Mouse (Mus musculus): ENCODE measurements around the gene Eif2b2. TPM values are rescaled to one million over a fixed set of nuclear protein-coding genes. Genes with fewer than 3 reads are reported as not detected.

Gene Eif2b2
- polyA plus RNA-seq, 1 experiment from 2014 or later: 24.6 TPM

DNA sequence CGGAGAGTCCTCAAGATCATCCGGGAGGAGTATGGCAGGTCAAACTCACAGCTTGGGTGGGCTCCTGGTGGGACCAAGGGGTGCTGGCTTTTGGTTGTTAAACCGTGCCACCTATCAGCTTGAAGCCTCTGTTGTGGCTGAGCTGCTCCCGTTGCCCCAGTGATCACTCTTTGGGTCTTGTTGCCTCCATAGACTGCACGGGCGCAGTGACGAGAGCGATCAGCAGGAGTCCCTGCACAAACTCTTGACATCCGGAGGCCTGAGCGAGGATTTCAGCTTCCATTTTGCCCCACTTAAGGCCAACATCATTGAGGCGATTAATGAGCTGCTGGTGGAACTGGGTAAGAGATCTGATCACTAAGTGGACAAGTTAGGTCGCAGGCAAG lies 617 bp downstream of the Eif2b2 start:
- DNase-seq (peak; percentile 45), ATAC-seq (peak; percentile 11)

DNA sequence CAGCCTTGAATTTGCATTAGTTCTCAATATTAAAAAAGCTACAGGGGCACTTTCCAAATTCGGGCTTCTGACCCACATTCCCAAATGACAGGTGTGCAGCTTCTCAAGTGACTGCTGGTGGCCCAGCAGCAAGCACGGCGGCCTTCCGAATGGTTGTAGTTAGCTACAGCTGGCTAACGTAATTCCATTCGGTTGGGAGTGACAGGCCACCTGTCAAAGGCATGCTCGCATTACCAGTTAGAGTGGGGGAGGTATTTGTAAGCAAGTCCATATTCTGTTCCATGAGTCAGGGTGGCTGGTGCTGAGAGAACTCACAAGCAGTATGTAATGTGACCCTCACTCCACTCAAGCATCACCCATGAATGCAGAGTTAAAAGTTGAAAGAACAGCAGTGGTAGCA lies 7.9 kb downstream of the Eif2b2 start:
- ATAC-seq (no peak), DNase-seq (no peak)
- H3K9me3 ChIP-seq (ENCODE audit: low read length): no peaks in the 10 kb centered on the region
- 83% methylated on average over 7 of the region's 7 CpGs for WGBS (ENCODE audit: insufficient replicate concordance)
- H3K4me1 ChIP-seq (ENCODE audit: insufficient read depth): no peaks in the 10 kb centered on the region
- H3K27me3 ChIP-seq (ENCODE audit: insufficient read depth, low read length): no peaks in the 10 kb centered on the region
- peaks cover 40% of the 10 kb centered on the region for H3K36me3 ChIP-seq (replicated peaks; ENCODE audit: insufficient read depth, low read length)
- no peak overlapping the region for H3K4me2 ChIP-seq (ENCODE audit: low read depth, low read length)
- H3K9ac ChIP-seq (replicated peaks): no peak overlapping the region
- H3K4me3 ChIP-seq (ENCODE audit: low read depth, low read length): no peak overlapping the region
- no peak overlapping the region for H3K27ac ChIP-seq (ENCODE audit: low read depth)
- TF ChIP-seq EP300 (IDR thresholded peaks at IDR 0.05; ENCODE audit: low read depth): no peak
- TF ChIP-seq CTCF (IDR thresholded peaks at IDR 0.05; ENCODE audit: low read depth): no peak

More for the DNA sequence above, 617 bp downstream of the Eif2b2 start:
- peaks cover 14% of the 10 kb centered on the region; the same call in 1 of the 2 replicates for H3K4me1 ChIP-seq (ENCODE audit: insufficient read depth)
- H3K9me3 ChIP-seq (ENCODE audit: low read length): no peaks in the 10 kb centered on the region
- H3K4me3 ChIP-seq (ENCODE audit: low read depth, low read length): peak overlapping the region; percentile 85
- 2% methylated on average over 12 of the region's 12 CpGs for WGBS (ENCODE audit: insufficient replicate concordance)
- peak overlapping the region; percentile 81 for H3K9ac ChIP-seq (replicated peaks)
- no peak for TF ChIP-seq CTCF (IDR thresholded peaks at IDR 0.05; ENCODE audit: low read depth)
- TF ChIP-seq EP300 (IDR thresholded peaks at IDR 0.05; ENCODE audit: low read depth): no peak
- H3K27me3 ChIP-seq (ENCODE audit: insufficient read depth, low read length): no peaks in the 10 kb centered on the region
- H3K27ac ChIP-seq (ENCODE audit: low read depth): peak overlapping the region; percentile 77
- H3K4me2 ChIP-seq (ENCODE audit: low read depth, low read length): peak overlapping the region; percentile 78
- H3K36me3 ChIP-seq (replicated peaks; ENCODE audit: insufficient read depth, low read length): peaks cover 28% of the 10 kb centered on the region

DNA sequence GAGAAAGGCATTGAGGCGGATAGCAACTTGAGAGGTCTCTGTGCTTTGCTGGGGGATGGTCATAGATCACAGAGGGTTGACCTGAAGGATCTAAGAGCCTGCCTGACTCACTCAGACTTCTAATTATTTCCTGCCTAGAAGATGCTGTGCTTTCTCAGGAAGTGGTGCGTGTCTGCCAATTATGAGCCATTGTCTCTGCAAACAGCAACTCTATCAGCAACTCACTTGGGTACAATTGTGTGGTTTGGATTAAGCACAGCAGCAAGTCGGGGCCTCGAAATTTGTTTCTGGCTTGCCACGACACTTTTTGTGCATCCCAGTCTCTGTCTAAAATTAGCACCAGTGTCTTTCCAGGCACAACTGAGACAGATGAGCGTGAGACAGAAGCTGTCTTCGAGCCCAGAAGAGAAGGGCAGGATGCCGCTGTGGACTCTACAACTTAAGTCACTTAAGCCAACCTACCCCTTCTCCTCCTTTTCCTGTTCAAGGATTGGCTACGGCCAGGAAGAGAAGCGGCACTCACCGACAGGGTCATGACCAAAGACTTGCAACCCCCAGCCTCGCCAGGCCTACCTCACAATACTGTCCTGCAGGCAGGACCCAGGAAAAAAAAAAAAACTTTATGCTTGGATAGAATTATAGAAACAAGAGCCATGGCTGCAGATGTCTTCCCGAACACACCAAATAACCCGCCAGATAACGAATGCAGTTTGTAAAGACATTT lies 8.8 kb downstream of the Eif2b2 start:
- H3K4me2 ChIP-seq (ENCODE audit: low read depth, low read length): no peak overlapping the region
- WGBS (ENCODE audit: insufficient replicate concordance): 57% methylated on average over 15 of the region's 15 CpGs
- no peaks in the 10 kb centered on the region for H3K27me3 ChIP-seq (ENCODE audit: insufficient read depth, low read length)
- ATAC-seq: no peak
- no peak for TF ChIP-seq EP300 (IDR thresholded peaks at IDR 0.05; ENCODE audit: low read depth)
- no peak for TF ChIP-seq CTCF (IDR thresholded peaks at IDR 0.05; ENCODE audit: low read depth)
- no peak overlapping the region for H3K9ac ChIP-seq (replicated peaks)
- peaks cover 32% of the 10 kb centered on the region for H3K36me3 ChIP-seq (replicated peaks; ENCODE audit: insufficient read depth, low read length)
- DNase-seq: no peak
- H3K27ac ChIP-seq (ENCODE audit: low read depth): no peak overlapping the region
- no peak overlapping the region for H3K4me3 ChIP-seq (ENCODE audit: low read depth, low read length)
- H3K9me3 ChIP-seq (ENCODE audit: low read length): no peaks in the 10 kb centered on the region
- H3K4me1 ChIP-seq (ENCODE audit: insufficient read depth): no peaks in the 10 kb centered on the region

DNA sequence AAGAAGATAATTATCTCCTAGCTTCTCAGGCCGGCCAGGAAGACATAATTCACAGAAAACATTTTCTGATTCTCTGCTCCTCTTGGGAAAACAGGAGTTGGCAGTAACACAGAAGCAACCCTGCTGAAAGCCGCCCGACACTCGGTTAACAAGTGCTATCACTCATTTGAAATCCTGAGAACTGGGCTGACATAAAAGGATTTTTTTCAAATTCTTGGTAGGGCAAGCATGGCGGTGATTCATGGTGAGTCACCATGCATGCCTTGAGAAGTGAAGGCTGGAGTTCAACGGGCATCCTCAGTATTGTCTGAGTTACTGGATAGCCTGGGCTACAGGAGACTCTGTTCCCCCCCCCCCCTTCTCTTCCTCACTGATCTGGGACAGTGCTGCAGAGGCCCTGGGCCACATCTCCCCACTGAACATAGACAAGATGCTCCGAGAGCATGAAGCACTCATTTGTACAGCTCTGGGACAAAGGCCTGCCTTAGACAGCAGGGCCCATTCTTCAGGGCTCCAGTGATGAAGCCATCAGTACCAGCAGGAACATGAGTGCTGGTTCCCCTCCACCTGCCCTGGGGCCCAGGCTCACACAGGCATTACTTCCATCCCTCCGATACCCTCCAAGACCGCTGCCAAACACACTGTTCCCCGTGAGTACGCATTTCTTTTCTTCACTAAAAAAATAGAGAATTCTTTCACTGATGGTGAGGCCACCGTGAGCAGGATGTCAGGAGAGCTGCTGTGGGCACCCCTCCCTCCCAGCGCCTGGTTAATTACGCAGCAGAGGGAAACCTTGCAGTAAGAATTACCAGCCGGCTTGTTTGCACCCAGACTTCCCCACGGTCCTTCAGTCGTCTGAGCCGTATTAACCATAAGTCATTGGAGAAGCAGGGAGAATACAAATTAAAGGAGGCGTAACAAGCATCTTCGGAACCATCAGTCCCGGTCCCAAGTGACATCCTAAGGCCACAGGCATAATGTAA lies 14.4 kb downstream of the Eif2b2 start:
- whole genome bisulfite sequencing (ENCODE audit: insufficient replicate concordance): 86% methylated on average over 21 of the region's 21 CpGs
- ATAC-seq: no peak
- TF ChIP-seq EP300 (IDR thresholded peaks at IDR 0.05; ENCODE audit: low read depth): no peak
- TF ChIP-seq CTCF (IDR thresholded peaks at IDR 0.05; ENCODE audit: low read depth): no peak
- Histone ChIP-seq H3K9ac (replicated peaks) (no peak overlapping the region), H3K36me3 (replicated peaks; ENCODE audit: insufficient read depth, low read length) (no peaks in the 10 kb centered on the region; the same call in 1 of the 2 replicates), H3K4me3 (ENCODE audit: low read depth, low read length) (no peak overlapping the region), H3K4me2 (ENCODE audit: low read depth, low read length) (no peak overlapping the region), H3K27ac (ENCODE audit: low read depth) (no peak overlapping the region), H3K4me1 (ENCODE audit: insufficient read depth) (no peaks in the 10 kb centered on the region), H3K9me3 (ENCODE audit: low read length) (no peaks in the 10 kb centered on the region), H3K27me3 (ENCODE audit: insufficient read depth, low read length) (no peaks in the 10 kb centered on the region)
- no peak for DNase-seq

DNA sequence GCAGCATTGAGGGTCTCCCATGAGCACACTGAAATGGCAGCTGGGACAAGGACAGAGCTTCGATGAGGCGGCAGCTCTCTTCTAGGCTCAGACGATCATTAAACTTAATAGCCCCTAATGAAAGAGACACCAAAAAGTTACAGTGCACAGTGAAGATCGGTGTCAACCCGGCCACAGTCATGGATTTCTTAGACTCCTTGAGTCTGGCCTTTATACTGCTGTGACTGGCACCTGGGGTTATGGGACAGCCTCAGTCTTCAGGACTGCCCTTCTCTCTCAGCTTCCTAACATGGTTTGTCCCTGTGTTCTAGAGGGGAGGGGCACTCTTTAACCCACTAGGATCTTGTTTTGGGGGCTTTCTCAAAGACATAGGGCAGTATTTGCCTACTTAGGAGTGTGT lies 18.3 kb downstream of the Eif2b2 start:
- TF ChIP-seq EP300 (IDR thresholded peaks at IDR 0.05; ENCODE audit: low read depth) (no peak), CTCF (IDR thresholded peaks at IDR 0.05; ENCODE audit: low read depth) (no peak)
- Histone ChIP-seq H3K27me3 (ENCODE audit: insufficient read depth, low read length) (no peaks in the 10 kb centered on the region), H3K4me3 (ENCODE audit: low read depth, low read length) (no peak overlapping the region), H3K4me2 (ENCODE audit: low read depth, low read length) (no peak overlapping the region), H3K9ac (replicated peaks) (no peak overlapping the region), H3K9me3 (ENCODE audit: low read length) (no peaks in the 10 kb centered on the region), H3K36me3 (replicated peaks; ENCODE audit: insufficient read depth, low read length) (no peaks in the 10 kb centered on the region; the same call in 1 of the 2 replicates), H3K27ac (ENCODE audit: low read depth) (no peak overlapping the region), H3K4me1 (ENCODE audit: insufficient read depth) (no peaks in the 10 kb centered on the region)
- ATAC-seq (no peak), DNase-seq (no peak)
- WGBS (ENCODE audit: insufficient replicate concordance): 92% methylated on average over 5 of the region's 5 CpGs

DNA sequence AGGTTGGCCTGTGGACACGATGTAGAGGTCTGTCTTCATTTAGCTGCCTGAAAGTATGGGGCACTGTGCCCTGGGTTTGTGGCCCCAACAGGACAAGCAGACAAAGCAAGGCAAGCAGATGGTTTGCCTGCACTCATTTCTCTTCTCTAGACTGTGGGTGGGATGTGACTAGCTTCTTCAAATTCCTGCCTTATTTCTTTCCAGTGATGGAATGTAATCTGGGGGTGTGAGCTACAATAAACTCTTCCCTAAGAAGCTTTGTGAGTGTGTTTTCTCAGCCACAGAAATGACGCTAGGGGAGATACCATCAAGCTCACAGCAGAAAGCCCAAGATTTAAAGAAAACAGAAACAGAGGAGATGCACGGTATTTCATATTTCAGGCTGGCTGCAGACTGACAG lies 32.8 kb downstream of the Eif2b2 start:
- TF ChIP-seq EP300 (IDR thresholded peaks at IDR 0.05; ENCODE audit: low read depth) (no peak), CTCF (IDR thresholded peaks at IDR 0.05; ENCODE audit: low read depth) (no peak)
- WGBS (ENCODE audit: insufficient replicate concordance): 79% methylated on average over 3 of the region's 3 CpGs

More for the DNA sequence above, 32.8 kb downstream of the Eif2b2 start:
- Histone ChIP-seq H3K27me3 (ENCODE audit: insufficient read depth, low read length) (no peaks in the 10 kb centered on the region), H3K9ac (replicated peaks) (no peak overlapping the region), H3K36me3 (replicated peaks; ENCODE audit: insufficient read depth, low read length) (no peaks in the 10 kb centered on the region), H3K4me2 (ENCODE audit: low read depth, low read length) (no peak overlapping the region), H3K4me1 (ENCODE audit: insufficient read depth) (no peaks in the 10 kb centered on the region; the same call in 1 of the 2 replicates), H3K27ac (ENCODE audit: low read depth) (no peak overlapping the region), H3K9me3 (ENCODE audit: low read length) (no peaks in the 10 kb centered on the region), H3K4me3 (ENCODE audit: low read depth, low read length) (no peak overlapping the region)
- DNase-seq (no peak), ATAC-seq (no peak)
